Mouse (Mus musculus): ENCODE data around the gene Parp16. TPM values are rescaled to one million over a fixed set of nuclear protein-coding genes. Genes with fewer than 3 reads are reported as not detected.

The Parp16 gene
- polyA plus RNA-seq, 1 experiment from 2014 or later, result 5.4 TPM

- H3K4me2 ChIP-seq, result no peak overlapping the region
- H3K36me3 ChIP-seq, result no peaks in the 10 kb centered on the region
- ATAC-seq (ENCODE audit: borderline replicate concordance, extremely low read depth, low FRiP score, low TSS enrichment), result no peak
- H3K9me3 ChIP-seq, result no peaks in the 10 kb centered on the region
- no peak overlapping the region for H3K4me3 ChIP-seq
- H3K4me1 ChIP-seq, result peaks cover 11% of the 10 kb centered on the region
- H3K27me3 ChIP-seq, result peaks cover 40% of the 10 kb centered on the region
- 27% methylated on average over 1 of the region's 1 CpGs for WGBS
- H3K9ac ChIP-seq, result no peak overlapping the region
- no peak overlapping the region for H3K27ac ChIP-seq
Measured at GRCm38 (mm10) chr9:65164870-65165269, 30.3 kb upstream of the Parp16 start.

- H3K36me3 ChIP-seq, result no peaks in the 10 kb centered on the region
- H3K4me1 ChIP-seq, result peaks cover 11% of the 10 kb centered on the region
- H3K9ac ChIP-seq, result no peak overlapping the region
- H3K4me2 ChIP-seq, result no peak overlapping the region
- no peak overlapping the region for H3K4me3 ChIP-seq
- H3K9me3 ChIP-seq, result no peaks in the 10 kb centered on the region
- H3K27ac ChIP-seq, result no peak overlapping the region
- no peak for ATAC-seq (ENCODE audit: borderline replicate concordance, extremely low read depth, low FRiP score, low TSS enrichment)
- WGBS, result 43% methylated on average over 9 of the region's 9 CpGs
- H3K27me3 ChIP-seq, result peaks cover 30% of the 10 kb centered on the region
Measured at GRCm38 (mm10) chr9:65166386-65166785, 28.8 kb upstream of the Parp16 start.

- H3K4me2 ChIP-seq, result no peak overlapping the region
Measured at GRCm38 (mm10) chr9:65168534-65168933, 26.6 kb upstream of the Parp16 start.

GRCm38 (mm10) chr9:65168952-65169351 is 26.2 kb upstream of the Parp16 start:
- Histone ChIP-seq H3K4me1 (no peaks in the 10 kb centered on the region), H3K4me2 (no peak overlapping the region), H3K27me3 (peaks cover 6% of the 10 kb centered on the region; the same call in 1 of the 2 replicates), H3K36me3 (no peaks in the 10 kb centered on the region), H3K9ac (no peak overlapping the region), H3K4me3 (no peak overlapping the region), H3K9me3 (no peaks in the 10 kb centered on the region), H3K27ac (no peak overlapping the region)
- WGBS, result 50% methylated on average over 4 of the region's 4 CpGs
- ATAC-seq (ENCODE audit: borderline replicate concordance, extremely low read depth, low FRiP score, low TSS enrichment), result no peak

More at GRCm38 (mm10) chr9:65168534-65168933, 26.6 kb upstream of the Parp16 start:
- Histone ChIP-seq H3K27me3 (peaks cover 10% of the 10 kb centered on the region; the same call in 1 of the 2 replicates), H3K9ac (no peak overlapping the region), H3K4me3 (no peak overlapping the region), H3K36me3 (no peaks in the 10 kb centered on the region), H3K27ac (no peak overlapping the region), H3K4me1 (no peaks in the 10 kb centered on the region), H3K9me3 (no peaks in the 10 kb centered on the region)
- ATAC-seq (ENCODE audit: borderline replicate concordance, extremely low read depth, low FRiP score, low TSS enrichment), result peak; percentile 52; the same call in 1 of the 2 replicates
- 36% methylated on average over 6 of the region's 6 CpGs for WGBS

- ATAC-seq (ENCODE audit: borderline replicate concordance, extremely low read depth, low FRiP score, low TSS enrichment), result no peak
- Histone ChIP-seq H3K27ac (no peak overlapping the region), H3K9ac (no peak overlapping the region), H3K36me3 (no peaks in the 10 kb centered on the region), H3K4me1 (peaks cover 12% of the 10 kb centered on the region), H3K27me3 (no peaks in the 10 kb centered on the region), H3K4me3 (no peak overlapping the region), H3K4me2 (no peak overlapping the region), H3K9me3 (no peaks in the 10 kb centered on the region)
- 40% methylated on average over 9 of the region's 9 CpGs for WGBS
Measured at GRCm38 (mm10) chr9:65172654-65173053, 22.5 kb upstream of the Parp16 start.

- Histone ChIP-seq H3K4me2 (no peak overlapping the region), H3K36me3 (no peaks in the 10 kb centered on the region), H3K4me3 (no peak overlapping the region), H3K9me3 (no peaks in the 10 kb centered on the region), H3K9ac (no peak overlapping the region), H3K4me1 (peaks cover 33% of the 10 kb centered on the region), H3K27me3 (no peaks in the 10 kb centered on the region), H3K27ac (no peak overlapping the region)
- 34% methylated on average over 5 of the region's 5 CpGs for WGBS
- no peak for ATAC-seq (ENCODE audit: borderline replicate concordance, extremely low read depth, low FRiP score, low TSS enrichment)
Measured at GRCm38 (mm10) chr9:65175234-65175938, 19.8 kb upstream of the Parp16 start.

GRCm38 (mm10) chr9:65175939-65176871 is 18.9 kb upstream of the Parp16 start:
- Histone ChIP-seq H3K9ac (no peak overlapping the region), H3K36me3 (no peaks in the 10 kb centered on the region), H3K4me2 (no peak overlapping the region), H3K27me3 (no peaks in the 10 kb centered on the region), H3K4me3 (no peak overlapping the region), H3K9me3 (no peaks in the 10 kb centered on the region), H3K27ac (no peak overlapping the region), H3K4me1 (peaks cover 39% of the 10 kb centered on the region)
- 28% methylated on average over 9 of the region's 9 CpGs for WGBS
- no peak for ATAC-seq (ENCODE audit: borderline replicate concordance, extremely low read depth, low FRiP score, low TSS enrichment)

GRCm38 (mm10) chr9:65177497-65177896 is 17.7 kb upstream of the Parp16 start:
- Histone ChIP-seq H3K27ac (no peak overlapping the region), H3K27me3 (no peaks in the 10 kb centered on the region), H3K4me2 (no peak overlapping the region), H3K4me3 (no peak overlapping the region), H3K9ac (no peak overlapping the region), H3K36me3 (no peaks in the 10 kb centered on the region), H3K9me3 (no peaks in the 10 kb centered on the region), H3K4me1 (peaks cover 39% of the 10 kb centered on the region)
- no peak for ATAC-seq (ENCODE audit: borderline replicate concordance, extremely low read depth, low FRiP score, low TSS enrichment)
- 79% methylated on average over 3 of the region's 3 CpGs for WGBS

GRCm38 (mm10) chr9:65177912-65178311 is 17.2 kb upstream of the Parp16 start:
- no peaks in the 10 kb centered on the region for H3K36me3 ChIP-seq
- H3K9ac ChIP-seq, result no peak overlapping the region
- no peak overlapping the region for H3K27ac ChIP-seq
- no peaks in the 10 kb centered on the region for H3K9me3 ChIP-seq
- H3K4me1 ChIP-seq, result peaks cover 39% of the 10 kb centered on the region
- ATAC-seq (ENCODE audit: borderline replicate concordance, extremely low read depth, low FRiP score, low TSS enrichment), result no peak
- 66% methylated on average over 10 of the region's 10 CpGs for WGBS
- no peak overlapping the region for H3K4me3 ChIP-seq
- H3K27me3 ChIP-seq, result no peaks in the 10 kb centered on the region
- no peak overlapping the region for H3K4me2 ChIP-seq

- H3K4me1 ChIP-seq, result peaks cover 39% of the 10 kb centered on the region
- H3K27ac ChIP-seq, result 0 out of 2 replicates have a peak overlapping the region, but pooled peaks have one; percentile 7
- 0 out of 2 replicates have a peak overlapping the region, but pooled peaks have one; percentile 0 for H3K9ac ChIP-seq
- H3K27me3 ChIP-seq, result no peaks in the 10 kb centered on the region
- peak overlapping the region; percentile 45 for H3K4me2 ChIP-seq
- H3K4me3 ChIP-seq, result no peak overlapping the region
- WGBS, result 14% methylated on average over 22 of the region's 22 CpGs
- no peaks in the 10 kb centered on the region for H3K36me3 ChIP-seq
- no peaks in the 10 kb centered on the region for H3K9me3 ChIP-seq
- ATAC-seq (ENCODE audit: borderline replicate concordance, extremely low read depth, low FRiP score, low TSS enrichment), result peak; percentile 66; the same call in 1 of the 2 replicates
Measured at GRCm38 (mm10) chr9:65178336-65179213, 16.6 kb upstream of the Parp16 start.

Data from lung, embryonic 15.5 days (tissue).